ENCODE assay signal across 8 mouse cellular contexts in the genomic region with DNA sequence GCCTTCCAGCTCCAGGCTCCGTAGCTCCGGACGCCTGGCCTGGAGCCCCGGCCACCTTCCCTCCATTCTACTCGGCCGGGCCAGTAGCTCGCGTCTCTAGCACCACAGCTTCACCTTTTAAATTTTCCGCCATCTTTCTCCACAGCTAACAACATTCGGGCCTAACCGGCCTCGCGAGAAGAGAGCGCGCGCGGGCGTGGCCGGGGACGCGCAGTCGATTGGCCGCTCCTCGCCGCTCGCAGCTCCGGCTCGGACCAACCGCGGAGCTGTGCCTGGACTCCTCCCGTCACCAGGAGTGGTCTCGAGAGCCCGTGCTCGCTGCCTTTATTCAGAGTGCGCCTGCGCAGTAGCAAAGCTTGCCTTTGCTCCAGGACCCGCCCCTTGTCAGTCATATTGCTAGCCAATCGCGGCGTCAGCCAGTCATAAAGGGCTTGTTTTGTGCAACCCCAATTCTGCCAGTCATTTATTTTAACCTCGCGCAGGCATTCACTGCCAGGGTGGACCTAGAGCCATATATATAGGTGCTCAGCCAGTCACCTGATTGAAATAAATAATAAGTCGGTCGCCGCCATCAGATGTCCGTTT. TPM values are rescaled to one million over a fixed set of nuclear protein-coding genes. Genes with fewer than 3 reads are reported as not detected.
DNase-seq lines count a peak whose midpoint lies in the region; ATAC-seq and TF ChIP-seq lines count a peak whose summit lies in the region.

TSS of gene Suv39h1 (minus strand) at position 331 of the 585 bp plus-strand sequence.

- H3K27ac ChIP-seq in hindbrain, embryonic 10.5 days = peak within 1 kb of the TSS; percentile 93
- H3K27ac ChIP-seq in lung, postnatal 0 days (ENCODE audit: low read length) = peak within 1 kb of the TSS; percentile 74

- peak within 1 kb of the TSS; percentile 55 for H3K4me2 ChIP-seq in lung, postnatal 0 days (replicated peaks; ENCODE audit: low read depth, low read length)

- H3K9me3 ChIP-seq in hindbrain, embryonic 10.5 days = peaks cover 3% of the 10 kb centered on the region; the same call in 1 of the 2 replicates
- H3K9me3 ChIP-seq in lung, postnatal 0 days (ENCODE audit: low read length) = no peaks in the 10 kb centered on the region

- peak; percentile 98 for DNase-seq in MN1 (ENCODE audit: low spot score)
- peak; percentile 96 for DNase-seq in cerebellum, adult 9-10 months
- DNase-seq in hindbrain, embryonic 10.5 days (ENCODE audit: low spot score) = peak; percentile 91
- peak; percentile 97 for DNase-seq in layer of hippocampus, adult 9-11 months
- DNase-seq in lung, postnatal 0 days (ENCODE audit: low spot score) = peak; percentile 98
- peak; percentile 73 for DNase-seq in ovary, postnatal 14 days (ENCODE audit: low spot score)
- DNase-seq in thymus, postnatal 14 days = peak; percentile 92

- peak; percentile 98 for ATAC-seq in frontal cortex, adult (ENCODE audit: low TSS enrichment)
- ATAC-seq in lung, postnatal 0 days = peak; percentile 99

- no peak for TF ChIP-seq CTCF in lung, postnatal 0 days (IDR thresholded peaks at IDR 0.05)

- peaks cover 30% of the 10 kb centered on the region for H3K36me3 ChIP-seq in hindbrain, embryonic 10.5 days
- no peaks in the 10 kb centered on the region for H3K36me3 ChIP-seq in lung, postnatal 0 days (ENCODE audit: insufficient read depth, low read length)

- H3K4me1 ChIP-seq in hindbrain, embryonic 10.5 days (replicated peaks) = peaks cover 4% of the 10 kb centered on the region; the same call in 1 of the 2 replicates
- H3K4me1 ChIP-seq in lung, postnatal 0 days (ENCODE audit: insufficient read depth, low read depth, low read length) = no peaks in the 10 kb centered on the region

- no peak for TF ChIP-seq EP300 in lung, postnatal 0 days (IDR thresholded peaks at IDR 0.05)

- WGBS in hindbrain, embryonic 10.5 days = 23% methylated on average over 46 of the region's 46 CpGs
- 16% methylated on average over 23 of the region's 46 CpGs for WGBS in lung, postnatal 0 days

- H3K9ac ChIP-seq in lung, postnatal 0 days (replicated peaks; ENCODE audit: low read depth) = peak within 1 kb of the TSS; percentile 23; the same call in 1 of the 2 replicates

- H3K4me3 ChIP-seq in hindbrain, embryonic 10.5 days = peak within 1 kb of the TSS; percentile 63
- peak within 1 kb of the TSS; percentile 59 for H3K4me3 ChIP-seq in lung, postnatal 0 days (ENCODE audit: low read depth, low read length)

- H3K27me3 ChIP-seq in hindbrain, embryonic 10.5 days (ENCODE audit: insufficient read depth, poor library complexity, severe bottlenecking) = no peaks in the 10 kb centered on the region
- H3K27me3 ChIP-seq in lung, postnatal 0 days (replicated peaks; ENCODE audit: insufficient read depth, low read length) = no peaks in the 10 kb centered on the region

RNA-seq across cellular contexts. Expression of gene Suv39h1, which starts in this region (rescaled TPM):
- 74.9 and 90.9 TPM in 2 replicates for polyA plus RNA-seq in hindbrain, embryonic 10.5 days (2016; fragmentation: Nextera tagmentation; extraction: Ambion mirVana)
- 13.2 and 13.6 TPM in 2 replicates for polyA plus RNA-seq in lung, postnatal 0 days (2015; fragmentation: Nextera tagmentation; extraction: Ambion mirVana)

Comparison
In these comparisons a context has a peak if more than half of its experiments do, and no peak if none do; other contexts are left out.
1. Peak in every context shown above with its lines: DNase-seq, ATAC-seq, H3K4me3 ChIP-seq and H3K27ac ChIP-seq.